Comparison of ENCODE assay signal across 10 mouse cellular contexts in genomic region chr1:90206684-90207083, GRCm38 (mm10). TPM values are rescaled to one million over a fixed set of nuclear protein-coding genes. Genes with fewer than 3 reads are reported as not detected.
DNase-seq lines count a peak whose midpoint lies in the region; ATAC-seq lines count a peak whose summit lies in the region.
"Had no signal": no experiment of that assay in that cellular context is flagged by ENCODE, and none has a peak within 500 bp of the region (broad histone marks: within the 10 kb centered on the region; RNA-seq: fewer than 3 reads in every experiment).

No protein-coding gene starts in this region.

- ATAC-seq in kidney, embryonic 16.5 days (ENCODE audit: low FRiP score, low TSS enrichment): no peak
- no peak for ATAC-seq in forebrain, embryonic 12.5 days (ENCODE audit: low FRiP score)
- no peak for ATAC-seq in intestine, embryonic 14.5 days (replicated peaks; ENCODE audit: low FRiP score, low TSS enrichment, low read depth)
- no peak for ATAC-seq in neural tube, embryonic 12.5 days (ENCODE audit: low FRiP score, low read depth)

- H3K27me3 ChIP-seq in kidney, embryonic 16.5 days (ENCODE audit: insufficient read depth, low read length): no peaks in the 10 kb centered on the region
- H3K27me3 ChIP-seq in forebrain, embryonic 12.5 days: peaks cover 9% of the 10 kb centered on the region
- no peaks in the 10 kb centered on the region for H3K27me3 ChIP-seq in intestine, embryonic 14.5 days (replicated peaks; ENCODE audit: control insufficient read depth, insufficient read depth, low read length)
- no peaks in the 10 kb centered on the region for H3K27me3 ChIP-seq in neural tube, embryonic 12.5 days (replicated peaks)

- no peaks in the 10 kb centered on the region; the same call in 1 of the 2 replicates for H3K36me3 ChIP-seq in kidney, embryonic 16.5 days (ENCODE audit: insufficient read depth, low read length)
- peaks cover 14% of the 10 kb centered on the region for H3K36me3 ChIP-seq in forebrain, embryonic 12.5 days (replicated peaks)
- H3K36me3 ChIP-seq in intestine, embryonic 14.5 days (ENCODE audit: control insufficient read depth, insufficient read depth, low read length): no peaks in the 10 kb centered on the region
- peaks cover 14% of the 10 kb centered on the region; the same call in 1 of the 2 replicates for H3K36me3 ChIP-seq in neural tube, embryonic 12.5 days

- peak overlapping the region; percentile 45 for H3K9ac ChIP-seq in kidney, embryonic 16.5 days (replicated peaks; ENCODE audit: low read length)
- peak overlapping the region; percentile 62 for H3K9ac ChIP-seq in forebrain, embryonic 12.5 days
- H3K9ac ChIP-seq in intestine, embryonic 14.5 days (ENCODE audit: low read length): no peak overlapping the region
- peak overlapping the region; percentile 71 for H3K9ac ChIP-seq in neural tube, embryonic 12.5 days

- WGBS in kidney, embryonic 16.5 days: 49% methylated on average over 3 of the region's 3 CpGs
- 45% methylated on average over 3 of the region's 3 CpGs for WGBS in forebrain, embryonic 12.5 days
- WGBS in intestine, embryonic 14.5 days: 65% methylated on average over 3 of the region's 3 CpGs
- 48% methylated on average over 3 of the region's 3 CpGs for WGBS in neural tube, embryonic 12.5 days

- no peak for DNase-seq in kidney, adult 11 months
- DNase-seq in intestine, embryonic 14.5 days (ENCODE audit: low spot score): no peak
- DNase-seq in layer of hippocampus, adult 11-12 months (ENCODE audit: low spot score): no peak
- DNase-seq in urinary bladder, adult 18-20 months (ENCODE audit: low spot score in 2 of 2): no peak
- DNase-seq in cerebellum, adult 9-10 months: no peak
- DNase-seq: thymus, adult 2 months had no signal

- H3K9me3 ChIP-seq in kidney, embryonic 16.5 days (ENCODE audit: low read length): no peaks in the 10 kb centered on the region
- H3K9me3 ChIP-seq in forebrain, embryonic 12.5 days: no peaks in the 10 kb centered on the region
- no peaks in the 10 kb centered on the region for H3K9me3 ChIP-seq in intestine, embryonic 14.5 days (ENCODE audit: control insufficient read depth, low read length)
- no peaks in the 10 kb centered on the region for H3K9me3 ChIP-seq in neural tube, embryonic 12.5 days
- H3K9me3 ChIP-seq: megakaryocyte, embryonic 14.5 days had no signal

- 0 out of 2 replicates have a peak overlapping the region, but pooled peaks have one; percentile 33 for H3K27ac ChIP-seq in kidney, embryonic 16.5 days (ENCODE audit: low read length)
- peak overlapping the region; percentile 90 for H3K27ac ChIP-seq in forebrain, embryonic 12.5 days
- no peak overlapping the region for H3K27ac ChIP-seq in intestine, embryonic 14.5 days (ENCODE audit: low read depth)
- H3K27ac ChIP-seq in neural tube, embryonic 12.5 days: 0 out of 2 replicates have a peak overlapping the region, but pooled peaks have one; percentile 47

- peak overlapping the region; percentile 62 for H3K4me3 ChIP-seq in kidney, embryonic 16.5 days (ENCODE audit: low read length)
- peak overlapping the region; percentile 49 for H3K4me3 ChIP-seq in forebrain, embryonic 12.5 days (replicated peaks)
- H3K4me3 ChIP-seq in intestine, embryonic 14.5 days (ENCODE audit: low read depth, low read length): peak overlapping the region; percentile 54; the same call in 1 of the 2 replicates
- H3K4me3 ChIP-seq in neural tube, embryonic 12.5 days: peak overlapping the region; percentile 60
- H3K4me3 ChIP-seq: megakaryocyte, embryonic 14.5 days had no signal

- peaks cover 67% of the 10 kb centered on the region for H3K4me1 ChIP-seq in kidney, embryonic 16.5 days (ENCODE audit: insufficient read depth, low read length)
- H3K4me1 ChIP-seq in forebrain, embryonic 12.5 days: peaks cover 90% of the 10 kb centered on the region
- peaks cover 28% of the 10 kb centered on the region for H3K4me1 ChIP-seq in intestine, embryonic 14.5 days (replicated peaks; ENCODE audit: control insufficient read depth, insufficient read depth, low read length)
- H3K4me1 ChIP-seq in neural tube, embryonic 12.5 days: peaks cover 73% of the 10 kb centered on the region

- peak overlapping the region; percentile 57 for H3K4me2 ChIP-seq in kidney, embryonic 16.5 days (replicated peaks; ENCODE audit: low read depth, low read length)
- peak overlapping the region; percentile 65 for H3K4me2 ChIP-seq in forebrain, embryonic 12.5 days
- H3K4me2 ChIP-seq in intestine, embryonic 14.5 days (ENCODE audit: low read length): peak overlapping the region; percentile 61
- peak overlapping the region; percentile 68 for H3K4me2 ChIP-seq in neural tube, embryonic 12.5 days (replicated peaks)

RNA-seq across cellular contexts. Expression of gene Ackr3, which starts 2.9 kb away (rescaled TPM):
- 51.8 and 54.0 TPM in 2 replicates for polyA plus RNA-seq in kidney, embryonic 16.5 days (2015; fragmentation: Nextera tagmentation; extraction: Ambion mirVana)
- 25.5 and 28.7 TPM in 2 replicates for polyA plus RNA-seq in forebrain, embryonic 12.5 days (2016; fragmentation: Nextera tagmentation; extraction: Ambion mirVana)
- polyA plus RNA-seq in intestine, embryonic 14.5 days (2014; fragmentation: Nextera tagmentation; extraction: Ambion mirVana): 19.4 and 19.9 TPM in 2 replicates
- 34.0 and 38.0 TPM in 2 replicates for polyA plus RNA-seq in neural tube, embryonic 12.5 days (2016; fragmentation: Nextera tagmentation; extraction: Ambion mirVana)

RNA-seq across cellular contexts. Expression of gene Iqca, which starts 53.5 kb away (rescaled TPM):
- 0.34 and 0.39 TPM in 2 replicates for polyA plus RNA-seq in kidney, embryonic 16.5 days (2015; fragmentation: Nextera tagmentation; extraction: Ambion mirVana)
- polyA plus RNA-seq in forebrain, embryonic 12.5 days (2016; fragmentation: Nextera tagmentation; extraction: Ambion mirVana): 0.56 TPM in 1 of 2 replicates, not detected in the other
- polyA plus RNA-seq in intestine, embryonic 14.5 days (2014; fragmentation: Nextera tagmentation; extraction: Ambion mirVana): 0.22 and 0.51 TPM in 2 replicates
- polyA plus RNA-seq in neural tube, embryonic 12.5 days (2016; fragmentation: Nextera tagmentation; extraction: Ambion mirVana): 0.13 TPM in 1 of 2 replicates, not detected in the other
- polyA plus RNA-seq: thymus, adult 2 months had no signal
